Mouse (Mus musculus): ENCODE measurements around the gene Slc17a7. TPM values are rescaled to one million over a fixed set of nuclear protein-coding genes. Genes with fewer than 3 reads are reported as not detected.

Slc17a7 gene
- polyA plus RNA-seq, 1 experiment from 2014 or later: 1.3 TPM

DNA sequence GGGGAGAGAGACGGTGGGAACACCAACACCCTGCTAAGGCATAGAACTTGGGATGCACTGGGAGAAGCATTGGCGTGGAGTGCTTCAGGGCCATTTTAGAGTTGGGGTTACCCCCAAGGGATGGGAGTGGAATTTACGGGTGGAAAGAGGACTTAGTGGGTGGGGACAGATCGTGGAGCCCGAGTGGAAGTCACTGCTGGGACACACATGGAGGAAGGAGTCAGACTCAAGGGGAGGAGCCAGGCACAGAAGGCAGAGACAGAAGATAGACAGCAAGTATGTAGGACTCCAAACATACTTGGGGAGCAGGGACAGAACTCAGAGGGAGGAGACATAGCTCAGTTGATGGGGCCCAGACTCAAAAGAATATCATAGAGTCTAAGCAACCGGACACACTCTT is 1.2 kb upstream of the Slc17a7 start:
- peak overlapping the region; percentile 43; the same call in 1 of the 2 replicates for H3K9ac ChIP-seq (ENCODE audit: low read depth, low read length)
- WGBS: 23% methylated on average over 6 of the region's 6 CpGs

DNA sequence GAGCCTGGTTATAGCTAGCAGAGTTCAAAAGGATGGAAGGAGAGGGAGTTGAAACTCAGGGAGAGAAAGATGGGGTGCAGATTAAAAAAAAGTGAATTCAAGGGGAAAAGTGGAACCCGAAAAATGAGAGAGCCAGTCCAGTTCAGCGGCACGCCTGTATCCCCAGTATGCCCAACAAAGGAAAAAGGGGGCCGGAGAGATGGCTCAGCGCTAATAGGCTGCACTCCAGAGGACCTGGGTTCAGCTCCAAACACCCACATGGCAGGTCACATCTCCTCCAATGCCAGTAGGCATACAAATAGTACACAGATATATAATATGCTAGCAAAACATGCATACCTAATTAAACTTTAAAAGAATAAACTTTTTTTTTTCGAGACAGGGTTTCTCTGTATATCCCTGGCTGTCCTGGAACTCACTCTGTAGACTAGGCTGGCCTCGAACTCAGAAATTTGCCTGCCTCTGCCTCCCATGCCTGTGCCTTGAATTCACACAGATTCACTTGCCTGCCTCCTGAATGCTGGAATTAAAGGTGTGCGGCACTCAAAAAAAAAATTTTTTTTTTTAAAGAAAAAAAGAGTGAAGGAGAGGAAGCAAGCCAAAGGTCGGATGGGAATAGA is 643 bp upstream of the Slc17a7 start:
- ATAC-seq (ENCODE audit: low read depth) (no peak), DNase-seq (ENCODE audit: low spot score) (no peak)
- WGBS: 76% methylated on average over 9 of the region's 9 CpGs
- Histone ChIP-seq H3K27ac (replicated peaks; ENCODE audit: low read depth, low read length) (no peak overlapping the region), H3K4me3 (ENCODE audit: low read depth, low read length) (no peak overlapping the region; the same call in 1 of the 2 replicates), H3K36me3 (ENCODE audit: control insufficient read depth, insufficient read depth, low read length) (peaks cover 26% of the 10 kb centered on the region; the same call in 1 of the 2 replicates), H3K4me1 (ENCODE audit: control insufficient read depth, insufficient read depth, low read length) (0 out of 2 replicates have a peak, but pooled peaks cover 4% of the 10 kb centered on the region), H3K9me3 (ENCODE audit: control insufficient read depth, low read length) (no peaks in the 10 kb centered on the region), H3K4me2 (ENCODE audit: low read depth, low read length) (no peak overlapping the region), H3K27me3 (replicated peaks; ENCODE audit: control insufficient read depth, insufficient read depth, low read length) (peaks cover 58% of the 10 kb centered on the region), H3K9ac (ENCODE audit: low read depth, low read length) (no peak overlapping the region)

More for the DNA sequence above, 1.2 kb upstream of the Slc17a7 start:
- H3K27me3 ChIP-seq (replicated peaks; ENCODE audit: control insufficient read depth, insufficient read depth, low read length): peaks cover 53% of the 10 kb centered on the region
- peak overlapping the region; percentile 41 for H3K4me3 ChIP-seq (ENCODE audit: low read depth, low read length)
- no peak overlapping the region for H3K27ac ChIP-seq (replicated peaks; ENCODE audit: low read depth, low read length)
- ATAC-seq (ENCODE audit: low read depth): no peak
- DNase-seq (ENCODE audit: low spot score): no peak
- no peaks in the 10 kb centered on the region for H3K9me3 ChIP-seq (ENCODE audit: control insufficient read depth, low read length)
- H3K4me2 ChIP-seq (ENCODE audit: low read depth, low read length): peak overlapping the region; percentile 78
- H3K4me1 ChIP-seq (ENCODE audit: control insufficient read depth, insufficient read depth, low read length): 0 out of 2 replicates have a peak, but pooled peaks cover 4% of the 10 kb centered on the region
- peaks cover 31% of the 10 kb centered on the region; the same call in 1 of the 2 replicates for H3K36me3 ChIP-seq (ENCODE audit: control insufficient read depth, insufficient read depth, low read length)

DNA sequence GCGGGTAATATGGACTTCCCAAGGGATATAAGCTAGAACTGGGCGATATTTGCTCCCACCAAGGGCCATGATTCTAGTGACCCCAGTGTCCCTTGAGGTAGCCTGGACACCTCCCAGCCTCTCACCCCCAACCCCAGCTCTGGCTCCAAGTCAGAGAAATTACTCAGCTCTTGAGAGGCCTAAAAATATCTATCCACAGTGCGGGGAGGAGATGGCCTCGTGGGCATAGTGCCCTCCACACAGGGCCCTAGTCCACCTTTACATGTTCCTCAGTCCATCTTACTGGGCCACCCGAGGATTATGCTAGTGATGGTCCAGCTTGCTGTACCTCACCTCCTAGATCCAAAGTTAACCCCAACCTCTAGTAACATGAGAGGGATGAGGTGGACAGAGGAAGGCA is 1.1 kb downstream of the Slc17a7 start:
- peaks cover 14% of the 10 kb centered on the region; the same call in 1 of the 2 replicates for H3K36me3 ChIP-seq (ENCODE audit: control insufficient read depth, insufficient read depth, low read length)
- no peak overlapping the region for H3K9ac ChIP-seq (ENCODE audit: low read depth, low read length)
- ATAC-seq (ENCODE audit: low read depth): no peak
- no peak overlapping the region for H3K4me3 ChIP-seq (ENCODE audit: low read depth, low read length)
- H3K9me3 ChIP-seq (ENCODE audit: control insufficient read depth, low read length): peaks cover 11% of the 10 kb centered on the region
- H3K4me2 ChIP-seq (ENCODE audit: low read depth, low read length): no peak overlapping the region
- 53% methylated on average over 5 of the region's 5 CpGs for WGBS
- H3K27ac ChIP-seq (replicated peaks; ENCODE audit: low read depth, low read length): no peak overlapping the region
- H3K4me1 ChIP-seq (ENCODE audit: control insufficient read depth, insufficient read depth, low read length): 0 out of 2 replicates have a peak, but pooled peaks cover 4% of the 10 kb centered on the region
- no peak for DNase-seq (ENCODE audit: low spot score)
- peaks cover 76% of the 10 kb centered on the region for H3K27me3 ChIP-seq (replicated peaks; ENCODE audit: control insufficient read depth, insufficient read depth, low read length)

DNA sequence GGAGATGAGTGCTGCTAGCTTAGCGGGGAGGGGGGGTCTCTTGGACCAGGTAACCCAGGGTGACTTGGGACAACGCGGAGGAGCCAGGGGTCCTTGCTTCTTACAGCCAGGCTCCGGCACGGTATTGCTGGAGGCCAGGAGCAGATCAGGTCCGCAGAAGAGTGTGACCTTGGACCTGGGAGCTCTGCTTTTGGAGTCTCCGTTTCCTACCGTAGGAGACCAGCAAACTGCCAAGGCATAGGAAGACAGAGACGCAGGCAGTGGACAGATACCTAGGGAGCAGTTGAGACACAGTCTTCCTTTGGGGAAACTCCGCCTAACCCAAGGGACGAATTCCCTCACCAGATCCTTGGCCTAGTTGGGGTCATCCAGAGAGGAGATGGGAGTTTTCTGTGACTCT is 2.0 kb downstream of the Slc17a7 start:
- no peak for ATAC-seq (ENCODE audit: low read depth)
- no peak overlapping the region for H3K27ac ChIP-seq (replicated peaks; ENCODE audit: low read depth, low read length)
- peaks cover 78% of the 10 kb centered on the region for H3K27me3 ChIP-seq (replicated peaks; ENCODE audit: control insufficient read depth, insufficient read depth, low read length)
- H3K36me3 ChIP-seq (ENCODE audit: control insufficient read depth, insufficient read depth, low read length): peaks cover 6% of the 10 kb centered on the region; the same call in 1 of the 2 replicates
- peaks cover 17% of the 10 kb centered on the region for H3K9me3 ChIP-seq (ENCODE audit: control insufficient read depth, low read length)
- H3K4me2 ChIP-seq (ENCODE audit: low read depth, low read length): no peak overlapping the region
- no peak overlapping the region for H3K4me3 ChIP-seq (ENCODE audit: low read depth, low read length)
- 36% methylated on average over 11 of the region's 11 CpGs for WGBS
- H3K9ac ChIP-seq (ENCODE audit: low read depth, low read length): no peak overlapping the region
- no peak for DNase-seq (ENCODE audit: low spot score)
- H3K4me1 ChIP-seq (ENCODE audit: control insufficient read depth, insufficient read depth, low read length): 0 out of 2 replicates have a peak, but pooled peaks cover 4% of the 10 kb centered on the region

DNA sequence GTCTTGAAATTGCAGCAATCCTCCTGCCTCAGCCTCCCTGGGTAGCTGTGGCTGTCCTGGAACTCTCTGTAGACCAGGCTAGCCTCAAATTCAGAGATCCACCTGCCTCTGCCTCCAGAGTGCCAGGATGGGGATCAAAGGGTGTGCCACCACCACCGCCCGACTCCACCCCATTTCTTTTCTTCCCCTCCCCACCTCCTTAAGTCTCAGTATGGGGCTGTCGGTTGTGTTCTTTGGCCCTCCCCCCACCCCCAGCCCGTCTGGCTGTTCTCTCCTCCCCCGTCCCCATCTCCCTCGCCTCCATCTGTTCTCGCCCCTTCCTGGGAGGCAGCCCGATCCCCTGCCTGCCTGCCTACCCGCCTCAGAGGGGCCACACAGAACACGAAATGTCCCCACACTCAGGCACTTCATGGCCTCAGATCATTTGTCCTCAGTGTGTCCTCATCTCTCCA is 3.2 kb downstream of the Slc17a7 start:
- peaks cover 78% of the 10 kb centered on the region for H3K27me3 ChIP-seq (replicated peaks; ENCODE audit: control insufficient read depth, insufficient read depth, low read length)
- H3K9ac ChIP-seq (ENCODE audit: low read depth, low read length): no peak overlapping the region
- no peak overlapping the region for H3K4me2 ChIP-seq (ENCODE audit: low read depth, low read length)
- H3K4me1 ChIP-seq (ENCODE audit: control insufficient read depth, insufficient read depth, low read length): 0 out of 2 replicates have a peak, but pooled peaks cover 4% of the 10 kb centered on the region
- H3K9me3 ChIP-seq (ENCODE audit: control insufficient read depth, low read length): peaks cover 17% of the 10 kb centered on the region
- 28% methylated on average over 10 of the region's 10 CpGs for WGBS
- no peak overlapping the region for H3K27ac ChIP-seq (replicated peaks; ENCODE audit: low read depth, low read length)
- no peaks in the 10 kb centered on the region for H3K36me3 ChIP-seq (ENCODE audit: control insufficient read depth, insufficient read depth, low read length)
- no peak overlapping the region for H3K4me3 ChIP-seq (ENCODE audit: low read depth, low read length)
- ATAC-seq (ENCODE audit: low read depth) (no peak), DNase-seq (ENCODE audit: low spot score) (no peak)

DNA sequence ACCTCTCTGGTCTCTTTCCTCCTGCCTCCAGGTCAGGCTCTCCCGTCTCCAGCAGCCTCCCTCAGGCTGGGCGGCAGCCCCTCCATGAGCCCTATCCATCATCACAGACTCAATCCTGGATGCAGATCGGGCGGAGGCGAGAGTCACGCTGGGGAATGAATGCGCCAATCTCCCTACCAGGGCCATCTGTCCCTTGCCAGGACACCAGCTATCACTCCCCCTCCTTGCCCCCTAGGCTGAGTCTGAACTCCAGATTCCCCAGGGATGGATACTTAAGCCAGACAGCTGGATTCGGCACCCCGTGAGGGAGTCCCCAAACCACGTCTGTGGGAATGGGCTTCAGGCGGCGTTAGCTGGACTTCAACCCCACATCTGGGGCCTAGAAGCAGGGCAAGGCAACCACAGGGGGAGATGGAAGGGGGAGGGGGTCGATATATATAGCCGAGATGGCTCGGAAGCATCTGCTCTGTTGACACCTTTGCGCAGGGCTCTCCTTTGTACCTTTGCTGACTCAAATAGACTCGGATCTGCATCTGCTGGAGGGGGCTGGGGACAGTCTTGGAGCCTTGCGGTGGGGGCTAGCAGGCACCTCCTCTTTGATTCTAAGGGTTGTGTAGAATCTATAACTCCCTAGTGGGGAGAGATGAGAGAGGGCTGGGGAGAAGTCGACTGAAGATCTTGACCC is 4.2 kb downstream of the Slc17a7 start:
- no peak overlapping the region for H3K9ac ChIP-seq (ENCODE audit: low read depth, low read length)
- WGBS: 2% methylated on average over 19 of the region's 19 CpGs
- no peak overlapping the region for H3K4me2 ChIP-seq (ENCODE audit: low read depth, low read length)
- no peaks in the 10 kb centered on the region for H3K36me3 ChIP-seq (ENCODE audit: control insufficient read depth, insufficient read depth, low read length)
- H3K27me3 ChIP-seq (replicated peaks; ENCODE audit: control insufficient read depth, insufficient read depth, low read length): peaks cover 72% of the 10 kb centered on the region
- peaks cover 17% of the 10 kb centered on the region for H3K9me3 ChIP-seq (ENCODE audit: control insufficient read depth, low read length)
- no peak overlapping the region for H3K27ac ChIP-seq (replicated peaks; ENCODE audit: low read depth, low read length)
- ATAC-seq (ENCODE audit: low read depth) (no peak), DNase-seq (ENCODE audit: low spot score) (no peak)
- no peak overlapping the region for H3K4me3 ChIP-seq (ENCODE audit: low read depth, low read length)
- no peaks in the 10 kb centered on the region for H3K4me1 ChIP-seq (ENCODE audit: control insufficient read depth, insufficient read depth, low read length)

DNA sequence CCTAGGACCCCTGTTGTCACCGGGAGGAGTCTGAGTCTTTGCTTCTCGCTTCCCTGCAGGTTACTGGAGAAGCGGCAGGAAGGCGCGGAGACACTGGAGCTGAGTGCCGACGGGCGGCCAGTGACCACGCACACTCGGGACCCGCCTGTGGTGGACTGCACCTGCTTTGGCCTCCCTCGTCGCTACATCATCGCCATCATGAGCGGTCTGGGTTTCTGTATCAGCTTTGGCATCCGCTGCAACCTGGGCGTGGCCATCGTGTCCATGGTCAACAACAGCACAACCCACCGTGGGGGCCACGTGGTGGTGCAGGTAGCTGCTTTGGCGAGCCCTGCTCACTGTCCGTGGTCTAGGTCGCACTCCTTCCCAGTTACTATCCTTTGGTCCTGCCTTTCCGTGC is 4.9 kb downstream of the Slc17a7 start:
- Histone ChIP-seq H3K4me2 (ENCODE audit: low read depth, low read length) (no peak overlapping the region), H3K4me1 (ENCODE audit: control insufficient read depth, insufficient read depth, low read length) (no peaks in the 10 kb centered on the region), H3K36me3 (ENCODE audit: control insufficient read depth, insufficient read depth, low read length) (no peaks in the 10 kb centered on the region), H3K4me3 (ENCODE audit: low read depth, low read length) (peak overlapping the region; percentile 1; the same call in 1 of the 2 replicates), H3K27me3 (replicated peaks; ENCODE audit: control insufficient read depth, insufficient read depth, low read length) (peaks cover 65% of the 10 kb centered on the region), H3K9ac (ENCODE audit: low read depth, low read length) (no peak overlapping the region), H3K27ac (replicated peaks; ENCODE audit: low read depth, low read length) (no peak overlapping the region), H3K9me3 (ENCODE audit: control insufficient read depth, low read length) (peaks cover 17% of the 10 kb centered on the region)
- ATAC-seq (ENCODE audit: low read depth): no peak
- 5% methylated on average over 22 of the region's 24 CpGs for WGBS
- no peak for DNase-seq (ENCODE audit: low spot score)

DNA sequence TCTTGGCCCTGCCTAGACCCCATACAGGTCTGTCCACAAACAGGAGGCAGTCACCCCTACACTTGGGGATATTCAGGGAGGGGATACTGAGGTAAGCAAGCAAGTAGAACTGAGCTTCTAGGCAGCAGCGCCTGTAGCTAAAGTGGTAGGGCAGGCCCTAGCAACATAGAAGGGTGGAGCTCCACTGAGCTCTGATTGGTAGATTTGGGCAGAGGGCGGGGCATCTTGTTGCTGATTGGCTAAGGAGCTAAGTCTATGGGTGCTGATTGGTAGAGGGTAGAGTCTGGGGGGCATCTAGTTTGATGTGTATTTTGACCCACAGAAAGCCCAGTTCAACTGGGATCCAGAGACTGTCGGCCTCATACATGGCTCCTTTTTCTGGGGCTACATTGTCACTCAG is 5.7 kb downstream of the Slc17a7 start:
- Histone ChIP-seq H3K9ac (ENCODE audit: low read depth, low read length) (no peak overlapping the region), H3K27me3 (replicated peaks; ENCODE audit: control insufficient read depth, insufficient read depth, low read length) (peaks cover 63% of the 10 kb centered on the region), H3K9me3 (ENCODE audit: control insufficient read depth, low read length) (peaks cover 17% of the 10 kb centered on the region), H3K36me3 (ENCODE audit: control insufficient read depth, insufficient read depth, low read length) (no peaks in the 10 kb centered on the region), H3K4me3 (ENCODE audit: low read depth, low read length) (no peak overlapping the region), H3K27ac (replicated peaks; ENCODE audit: low read depth, low read length) (no peak overlapping the region), H3K4me2 (ENCODE audit: low read depth, low read length) (no peak overlapping the region), H3K4me1 (ENCODE audit: control insufficient read depth, insufficient read depth, low read length) (no peaks in the 10 kb centered on the region)
- DNase-seq (ENCODE audit: low spot score) (no peak), ATAC-seq (ENCODE audit: low read depth) (no peak)
- 94% methylated on average over 3 of the region's 3 CpGs for WGBS

Measured in embryonic facial prominence, embryonic 14.5 days (tissue).